ENCODE assay signal across 14 mouse cellular contexts in genomic region chr8:48449625-48450024, GRCm38 (mm10).
DNase-seq lines count a peak whose midpoint lies in the region; ATAC-seq lines count a peak whose summit lies in the region.
"Had no signal": no experiment of that assay in that cellular context is flagged by ENCODE, and none has a peak within 500 bp of the region (broad histone marks: within the 10 kb centered on the region; RNA-seq: fewer than 3 reads in every experiment).

No protein-coding gene starts in this region.

- H3K27me3 ChIP-seq in kidney, embryonic 16.5 days (ENCODE audit: insufficient read depth, low read length), result no peaks in the 10 kb centered on the region
- H3K27me3 ChIP-seq: limb, embryonic 13.5 days had no signal

- no peaks in the 10 kb centered on the region for H3K36me3 ChIP-seq in kidney, embryonic 16.5 days (ENCODE audit: insufficient read depth, low read length)
- H3K36me3 ChIP-seq: limb, embryonic 13.5 days had no signal

- H3K9me3 ChIP-seq in kidney, embryonic 16.5 days (ENCODE audit: low read length), result no peaks in the 10 kb centered on the region
- H3K9me3 ChIP-seq: limb, embryonic 13.5 days had no signal

- H3K4me2 ChIP-seq in kidney, embryonic 16.5 days (replicated peaks; ENCODE audit: low read depth, low read length), result no peak overlapping the region

- H3K27ac ChIP-seq in kidney, embryonic 16.5 days (ENCODE audit: low read length), result no peak overlapping the region
- H3K27ac ChIP-seq: hindbrain, postnatal 0 days had no signal

- ATAC-seq in kidney, embryonic 16.5 days (ENCODE audit: low FRiP score, low TSS enrichment), result peak; percentile 31; the same call in 1 of the 2 replicates
- ATAC-seq: CD4-positive, CD25-positive, alpha-beta regulatory T cell, adult 4 months; hindbrain, postnatal 0 days had no signal

- no peak overlapping the region for H3K9ac ChIP-seq in kidney, embryonic 16.5 days (replicated peaks; ENCODE audit: low read length)
- H3K9ac ChIP-seq: limb, embryonic 13.5 days had no signal

- 5% methylated on average over 3 of the region's 3 CpGs for WGBS in kidney, embryonic 16.5 days

- H3K4me3 ChIP-seq in kidney, embryonic 16.5 days (ENCODE audit: low read length), result no peak overlapping the region
- H3K4me3 ChIP-seq: limb, embryonic 13.5 days had no signal

- H3K4me1 ChIP-seq in kidney, embryonic 16.5 days (ENCODE audit: insufficient read depth, low read length), result peaks cover 17% of the 10 kb centered on the region

- no peak for DNase-seq in kidney, postnatal 14 days
- DNase-seq in Muller cell, postnatal 12 days (ENCODE audit: inconsistent ontology term), result peak; percentile 85
- DNase-seq in embryo, embryonic 10.5 days (ENCODE audit: low spot score), result peak; percentile 73
- peak; percentile 69 for DNase-seq in forelimb bud, embryonic 11.5 days (ENCODE audit: low read depth, low spot score)
- DNase-seq in spleen, postnatal 10 days (ENCODE audit: low spot score in 2 of 2), result no peak
- DNase-seq in spleen, postnatal 36 days (ENCODE audit: low spot score in 2 of 2), result no peak
- DNase-seq: adrenal gland, adult 8-10 months; cerebellum, adult 8-10 months; lung, adult 18-20 months; thymus, adult 2 months had no signal

Comparison
In these comparisons a context has a peak if more than half of its experiments do, and no peak if none do; other contexts are left out.
1. DNase-seq: peak in Muller cell, postnatal 12 days (single experiment), embryo, embryonic 10.5 days (single experiment) and forelimb bud, embryonic 11.5 days (single experiment); none in kidney, postnatal 14 days (single experiment), spleen, postnatal 10 days (0 of 2) and spleen, postnatal 36 days (0 of 2).